14 mouse cellular contexts compared by ENCODE assay signal in genomic region chr9:66927696-66928402, GRCm38 (mm10). TPM values are rescaled to one million over a fixed set of nuclear protein-coding genes. Genes with fewer than 3 reads are reported as not detected.
DNase-seq lines count a peak whose midpoint lies in the region; ATAC-seq lines count a peak whose summit lies in the region.
"Had no signal": no experiment of that assay in that cellular context is flagged by ENCODE, and none has a peak within 500 bp of the region (broad histone marks: within the 10 kb centered on the region; RNA-seq: fewer than 3 reads in every experiment).

No protein-coding gene starts in this region.

- H3K27ac ChIP-seq in embryonic facial prominence, embryonic 14.5 days (replicated peaks; ENCODE audit: low read depth, low read length), result no peak overlapping the region
- H3K27ac ChIP-seq in embryonic facial prominence, embryonic 10.5 days (replicated peaks), result no peak overlapping the region
- peak overlapping the region; percentile 76 for H3K27ac ChIP-seq in forebrain, embryonic 12.5 days
- H3K27ac ChIP-seq: embryonic facial prominence, embryonic 13.5 days; heart, embryonic 15.5 days; kidney, postnatal 0 days; left cerebral cortex, adult 2 months had no signal

- no peak overlapping the region for H3K4me2 ChIP-seq in embryonic facial prominence, embryonic 14.5 days (ENCODE audit: low read depth, low read length)
- no peak overlapping the region for H3K4me2 ChIP-seq in forebrain, embryonic 12.5 days
- H3K4me2 ChIP-seq: embryonic facial prominence, embryonic 13.5 days; heart, embryonic 15.5 days had no signal

- H3K9me3 ChIP-seq in embryonic facial prominence, embryonic 14.5 days (ENCODE audit: control insufficient read depth, low read length), result no peaks in the 10 kb centered on the region
- no peaks in the 10 kb centered on the region for H3K9me3 ChIP-seq in embryonic facial prominence, embryonic 10.5 days
- H3K9me3 ChIP-seq in forebrain, embryonic 12.5 days, result no peaks in the 10 kb centered on the region
- H3K9me3 ChIP-seq: embryonic facial prominence, embryonic 13.5 days; heart, embryonic 15.5 days had no signal

- no peaks in the 10 kb centered on the region for H3K36me3 ChIP-seq in embryonic facial prominence, embryonic 14.5 days (ENCODE audit: control insufficient read depth, insufficient read depth, low read length)
- no peaks in the 10 kb centered on the region for H3K36me3 ChIP-seq in embryonic facial prominence, embryonic 10.5 days (replicated peaks)
- H3K36me3 ChIP-seq in forebrain, embryonic 12.5 days (replicated peaks), result no peaks in the 10 kb centered on the region
- H3K36me3 ChIP-seq: embryonic facial prominence, embryonic 13.5 days; heart, embryonic 15.5 days had no signal

- no peak overlapping the region for H3K4me3 ChIP-seq in embryonic facial prominence, embryonic 14.5 days (ENCODE audit: low read depth, low read length)
- H3K4me3 ChIP-seq in embryonic facial prominence, embryonic 10.5 days, result no peak overlapping the region
- H3K4me3 ChIP-seq in forebrain, embryonic 12.5 days (replicated peaks), result no peak overlapping the region
- H3K4me3 ChIP-seq: embryonic facial prominence, embryonic 13.5 days; heart, embryonic 15.5 days; left cerebral cortex, adult 2 months had no signal

- no peaks in the 10 kb centered on the region for H3K27me3 ChIP-seq in embryonic facial prominence, embryonic 14.5 days (replicated peaks; ENCODE audit: control insufficient read depth, insufficient read depth, low read length)
- H3K27me3 ChIP-seq in embryonic facial prominence, embryonic 10.5 days (replicated peaks; ENCODE audit: low read depth, poor library complexity, severe bottlenecking), result no peaks in the 10 kb centered on the region
- H3K27me3 ChIP-seq in forebrain, embryonic 12.5 days, result 0 out of 2 replicates have a peak, but pooled peaks cover 5% of the 10 kb centered on the region
- H3K27me3 ChIP-seq: embryonic facial prominence, embryonic 13.5 days; heart, embryonic 15.5 days had no signal

- 81% methylated on average over 8 of the region's 8 CpGs for WGBS in embryonic facial prominence, embryonic 14.5 days
- 84% methylated on average over 8 of the region's 8 CpGs for WGBS in embryonic facial prominence, embryonic 10.5 days
- WGBS in forebrain, embryonic 12.5 days, result 60% methylated on average over 8 of the region's 8 CpGs

- peak; percentile 19 for DNase-seq in embryonic facial prominence, embryonic 14.5 days (ENCODE audit: low spot score)
- no peak for DNase-seq in embryonic facial prominence, embryonic 10.5 days (ENCODE audit: low spot score)
- DNase-seq in layer of hippocampus, adult 18-20 months (ENCODE audit: low spot score in 2 of 2), result peak; percentile 74 to 87
- no peak for DNase-seq in layer of hippocampus, postnatal 10 days (ENCODE audit: low spot score in 2 of 2)
- DNase-seq in layer of hippocampus, adult 9-10 months (ENCODE audit: low spot score), result peak; percentile 66
- no peak for DNase-seq in adipocyte (ENCODE audit: low spot score)
- DNase-seq: adrenal gland, postnatal 14 days; liver, postnatal 0 days; lung, postnatal 36 days had no signal

- no peak overlapping the region for H3K9ac ChIP-seq in embryonic facial prominence, embryonic 14.5 days (ENCODE audit: low read depth, low read length)
- H3K9ac ChIP-seq in forebrain, embryonic 12.5 days, result no peak overlapping the region
- H3K9ac ChIP-seq: embryonic facial prominence, embryonic 13.5 days; heart, embryonic 15.5 days; liver, postnatal 0 days had no signal

- H3K4me1 ChIP-seq in embryonic facial prominence, embryonic 14.5 days (ENCODE audit: control insufficient read depth, insufficient read depth, low read length), result no peaks in the 10 kb centered on the region
- H3K4me1 ChIP-seq in embryonic facial prominence, embryonic 10.5 days, result peaks cover 7% of the 10 kb centered on the region
- peaks cover 14% of the 10 kb centered on the region for H3K4me1 ChIP-seq in forebrain, embryonic 12.5 days
- H3K4me1 ChIP-seq: embryonic facial prominence, embryonic 13.5 days; heart, embryonic 15.5 days had no signal

- ATAC-seq in embryonic facial prominence, embryonic 14.5 days (ENCODE audit: low read depth), result no peak
- ATAC-seq in forebrain, embryonic 12.5 days (ENCODE audit: low FRiP score), result no peak; the same call in 1 of the 2 replicates
- ATAC-seq: liver, postnatal 0 days had no signal

RNA-seq across cellular contexts. Expression of gene Rab8b, which starts 8.4 kb away (rescaled TPM):
- 15.9 and 17.7 TPM in 2 replicates for polyA plus RNA-seq in embryonic facial prominence, embryonic 14.5 days (2014; fragmentation: Nextera tagmentation; extraction: Ambion mirVana)
- 21.4 and 23.9 TPM in 2 replicates for polyA plus RNA-seq in embryonic facial prominence, embryonic 10.5 days (2016; fragmentation: Nextera tagmentation; extraction: Ambion mirVana)
- total RNA-seq in layer of hippocampus, adult 18-20 months (2021), result 10 to 100 TPM; 53.6 to 57.1 TPM
- 10 to 100 TPM; 27.1 to 31.3 TPM for total RNA-seq in layer of hippocampus, postnatal 10 days (2021)
- 50.3 and 50.7 TPM in 2 replicates for polyA plus RNA-seq in forebrain, embryonic 12.5 days (2016; fragmentation: Nextera tagmentation; extraction: Ambion mirVana)

RNA-seq across cellular contexts. Expression of gene Rps27l, which starts 18.0 kb away (rescaled TPM):
- 577 and 678 TPM in 2 replicates for polyA plus RNA-seq in embryonic facial prominence, embryonic 14.5 days (2014; fragmentation: Nextera tagmentation; extraction: Ambion mirVana)
- 777 and 806 TPM in 2 replicates for polyA plus RNA-seq in embryonic facial prominence, embryonic 10.5 days (2016; fragmentation: Nextera tagmentation; extraction: Ambion mirVana)
- 10 to 100 TPM; 35.9 to 39.4 TPM for total RNA-seq in layer of hippocampus, adult 18-20 months (2021)
- total RNA-seq in layer of hippocampus, postnatal 10 days (2021), result 10 to 100 TPM; 45.4 to 52.1 TPM
- 588 and 598 TPM in 2 replicates for polyA plus RNA-seq in forebrain, embryonic 12.5 days (2016; fragmentation: Nextera tagmentation; extraction: Ambion mirVana)

RNA-seq across cellular contexts. Expression of gene Lactb, which starts 47.4 kb away (rescaled TPM):
- 8.9 and 9.8 TPM in 2 replicates for polyA plus RNA-seq in embryonic facial prominence, embryonic 14.5 days (2014; fragmentation: Nextera tagmentation; extraction: Ambion mirVana)
- polyA plus RNA-seq in embryonic facial prominence, embryonic 10.5 days (2016; fragmentation: Nextera tagmentation; extraction: Ambion mirVana), result 9.0 and 9.8 TPM in 2 replicates
- total RNA-seq in layer of hippocampus, adult 18-20 months (2021), result 10 to 100 TPM; 14.8 to 16.6 TPM
- 10 to 100 TPM; 15.8 to 16.3 TPM for total RNA-seq in layer of hippocampus, postnatal 10 days (2021)
- 8.8 and 9.7 TPM in 2 replicates for polyA plus RNA-seq in forebrain, embryonic 12.5 days (2016; fragmentation: Nextera tagmentation; extraction: Ambion mirVana)

Comparison
In these comparisons a context has a peak if more than half of its experiments do, and no peak if none do; other contexts are left out.
1. DNase-seq: peak in embryonic facial prominence, embryonic 14.5 days (single experiment), layer of hippocampus, adult 18-20 months (2 of 2) and layer of hippocampus, adult 9-10 months (single experiment); none in embryonic facial prominence, embryonic 10.5 days (single experiment), layer of hippocampus, postnatal 10 days (0 of 2) and adipocyte (single experiment).